Mouse (Mus musculus) small intestine, adult 2 months (tissue): ENCODE measurements around the gene St8sia2. TPM values are rescaled to one million over a fixed set of nuclear protein-coding genes. Genes with fewer than 3 reads are reported as not detected.
"Not testable (repeated sequence)": the region's sequence is repeated elsewhere in the genome, so short reads cannot be mapped to it uniquely, and the experiment has no call there.

Experiments used
- H3K27ac ChIP-seq: fragments of 200-500 bp; 2 replicates; pipeline ENCODE4 v1.5.1; 2012; ENCODE audit warnings: low read depth, low read length, control low read depth, inconsistent platforms; ENCODE audit not compliant: insufficient read depth
- H3K27me3 ChIP-seq: fragments of 200-500 bp; 2 replicates; pipeline ENCODE4 v1.6.1; 2012; ENCODE audit warnings: mild to moderate bottlenecking, moderate library complexity, low read length, inconsistent platforms; ENCODE audit not compliant: control insufficient read depth, insufficient read depth
- H3K36me3 ChIP-seq: fragments of 200-500 bp; 2 replicates; pipeline ENCODE4 v1.6.1; 2012; ENCODE audit warnings: mild to moderate bottlenecking, low read length, control low read depth, inconsistent platforms; ENCODE audit not compliant: control insufficient read depth, insufficient read depth
- H3K4me1 ChIP-seq: fragments of 200-500 bp; 2 replicates; pipeline ENCODE4 v1.6.1; 2012; ENCODE audit warnings: low read length, inconsistent platforms, mixed read lengths; ENCODE audit not compliant: control insufficient read depth, insufficient read depth, insufficient read length
- H3K4me3 ChIP-seq: fragments of 200-500 bp; 2 replicates; pipeline ENCODE4 v1.5.1; 2012; ENCODE audit warnings: low read depth, mild to moderate bottlenecking, control low read depth, inconsistent platforms, low read length, moderate library complexity
- CTCF ChIP-seq: fragments of 200-500 bp; IDR thresholded peaks from 2 replicates; pipeline ENCODE4 v1.5.1; 2012; ENCODE audit warnings: low read depth, mild to moderate bottlenecking, control low read depth, inconsistent platforms, low read length, moderate library complexity, mixed read lengths; ENCODE audit not compliant: insufficient replicate concordance, insufficient read length; ENCODE audit errors: extremely low read depth
- POLR2A ChIP-seq: fragments of 200-500 bp; IDR thresholded peaks from 2 replicates; pipeline ENCODE4 v1.6.1; 2012; ENCODE audit warnings: low read depth, mild to moderate bottlenecking, control low read depth, inconsistent platforms, low read length, moderate library complexity
- WGBS: fragments of 180-500 bp; shearing (Covaris S2); methylation state at CpG from one replicate; pipeline ENCODE4 v1.1.7; 2018; 5-methylcytosine and 5-hydroxymethylcytosine counted together
- polyA plus RNA-seq: library from polyadenylated mRNA; depleted of rRNA; stranded (reverse); fragments of >200 nt; gene quantifications from 2 replicates; pipeline ENCODE4 v1.2.3, GENCODE M21; 2012

The St8sia2 gene
- polyA plus RNA-seq, 1 experiment, result 0.18 TPM

GRCm38 (mm10) chr7:74011976-74012857, 1.3 kb downstream of the St8sia2 start:
- 7% methylated on average over 43 of the region's 43 CpGs for WGBS
- Histone ChIP-seq H3K36me3 (no peaks in the 10 kb centered on the region), H3K27ac (no peak overlapping the region), H3K4me1 (peaks cover 4% of the 10 kb centered on the region; the same call in 1 of the 2 replicates), H3K27me3 (peaks cover 19% of the 10 kb centered on the region), H3K4me3 (peak overlapping the region; percentile 58)
- TF ChIP-seq CTCF (no peak), POLR2A (no peak)

- no peak overlapping the region for H3K27ac ChIP-seq
- no peak overlapping the region for H3K4me3 ChIP-seq
- WGBS, result 49% methylated on average over 7 of the region's 7 CpGs
- peaks cover 19% of the 10 kb centered on the region for H3K27me3 ChIP-seq
- no peaks in the 10 kb centered on the region for H3K36me3 ChIP-seq
- peaks cover 4% of the 10 kb centered on the region; the same call in 1 of the 2 replicates for H3K4me1 ChIP-seq
- TF ChIP-seq POLR2A, result no peak
- no peak for TF ChIP-seq CTCF
These were observed 4.4 kb downstream of the St8sia2 start for GRCm38 (mm10) chr7:74008946-74009542.

DNA sequence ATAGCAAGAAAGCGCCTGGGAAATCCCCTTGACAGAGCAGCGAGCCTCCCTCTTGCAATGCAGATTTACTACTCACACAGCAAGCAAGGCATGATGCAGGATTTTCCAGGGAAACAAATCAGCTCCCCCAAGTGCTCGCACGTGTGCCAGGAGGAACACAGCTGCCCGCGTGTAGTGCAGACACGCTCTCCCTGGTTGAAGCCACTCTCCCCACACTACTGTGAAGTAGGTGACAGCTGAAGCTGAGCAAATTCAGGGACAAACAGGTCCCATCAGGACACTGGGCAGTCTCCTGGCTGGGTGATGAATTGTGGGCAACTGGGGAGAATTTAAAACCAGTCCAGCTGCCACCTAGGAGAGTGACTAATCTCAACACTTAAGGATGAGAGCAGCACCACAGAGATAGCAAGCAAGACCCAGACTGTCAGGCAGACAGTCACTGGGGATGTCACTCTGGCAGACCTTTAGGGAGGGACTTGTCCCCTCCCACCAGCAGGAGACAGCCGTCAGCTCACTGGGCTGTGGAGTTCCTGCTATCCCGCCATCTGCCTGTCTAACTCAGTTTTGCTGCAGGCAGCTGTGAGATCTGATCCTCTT, 6.6 kb downstream of the St8sia2 start:
- Histone ChIP-seq H3K4me3 (no peak overlapping the region), H3K36me3 (no peaks in the 10 kb centered on the region), H3K27me3 (0 out of 2 replicates have a peak, but pooled peaks cover 1% of the 10 kb centered on the region), H3K4me1 (no peaks in the 10 kb centered on the region), H3K27ac (no peak overlapping the region)
- no peak for TF ChIP-seq POLR2A
- no peak for TF ChIP-seq CTCF
- 50% methylated on average over 9 of the region's 9 CpGs for WGBS

- no peak overlapping the region for H3K27ac ChIP-seq
- no peaks in the 10 kb centered on the region for H3K27me3 ChIP-seq
- TF ChIP-seq CTCF (no peak), POLR2A (no peak)
- H3K36me3 ChIP-seq, result no peaks in the 10 kb centered on the region
- 11% methylated on average over 1 of the region's 1 CpGs for WGBS
- H3K4me3 ChIP-seq, result no peak overlapping the region
- H3K4me1 ChIP-seq, result no peaks in the 10 kb centered on the region
These were observed 7.1 kb downstream of the St8sia2 start for GRCm38 (mm10) chr7:74006364-74006763.

GRCm38 (mm10) chr7:74000743-74001510, 12.6 kb downstream of the St8sia2 start:
- 51% methylated on average over 12 of the region's 12 CpGs for WGBS
- no peak for TF ChIP-seq POLR2A
- no peak for TF ChIP-seq CTCF
- no peaks in the 10 kb centered on the region for H3K27me3 ChIP-seq
- no peaks in the 10 kb centered on the region for H3K36me3 ChIP-seq
- H3K4me3 ChIP-seq, result no peak overlapping the region
- no peaks in the 10 kb centered on the region for H3K4me1 ChIP-seq
- H3K27ac ChIP-seq, result no peak overlapping the region

GRCm38 (mm10) chr7:73989366-73989765, 24.1 kb downstream of the St8sia2 start:
- Histone ChIP-seq H3K4me1 (no peaks in the 10 kb centered on the region), H3K27me3 (no peaks in the 10 kb centered on the region), H3K4me3 (no peak overlapping the region), H3K36me3 (no peaks in the 10 kb centered on the region), H3K27ac (no peak overlapping the region)
- WGBS, result 82% methylated on average over 2 of the region's 2 CpGs
- TF ChIP-seq POLR2A (no peak), CTCF (no peak)

- 15% methylated on average over 5 of the region's 5 CpGs for WGBS
- not testable (repeated sequence) for H3K36me3 ChIP-seq, H3K4me1 ChIP-seq, H3K27ac ChIP-seq, H3K27me3 ChIP-seq, H3K4me3 ChIP-seq
These were observed 41.3 kb downstream of the St8sia2 start for GRCm38 (mm10) chr7:73972157-73972556.
